Mouse (Mus musculus) cortical plate, adult 2 months (tissue): ENCODE data around the gene Zfp316. TPM values are rescaled to one million over a fixed set of nuclear protein-coding genes. Genes with fewer than 3 reads are reported as not detected.

Experiments
- H3K27ac ChIP-seq: fragments of 200-500 bp; 2 replicates; pipeline ENCODE4 v1.5.1; 2012; ENCODE audit warnings: low read length, control low read depth, inconsistent platforms; ENCODE audit not compliant: insufficient read depth
- H3K4me1 ChIP-seq: fragments of 200-500 bp; 2 replicates; pipeline ENCODE4 v1.6.1; 2011; ENCODE audit warnings: low read length; ENCODE audit not compliant: control insufficient read depth, insufficient read depth
- H3K4me3 ChIP-seq: fragments of 200-500 bp; 2 replicates; pipeline ENCODE4 v1.5.1; 2011; ENCODE audit warnings: mild to moderate bottlenecking, low read length, control low read depth; ENCODE audit not compliant: insufficient read depth
- CTCF ChIP-seq: fragments of 200-500 bp; IDR thresholded peaks from 2 replicates; pipeline ENCODE4 v1.5.1; 2011; ENCODE audit warnings: mild to moderate bottlenecking, control low read depth, low read length; ENCODE audit not compliant: insufficient read depth; ENCODE audit errors: extremely low read depth
- POLR2A ChIP-seq: fragments of 200-500 bp; IDR thresholded peaks from 2 replicates; pipeline ENCODE4 v1.6.1; 2011; ENCODE audit warnings: mild to moderate bottlenecking, low read length, control low read depth; ENCODE audit not compliant: insufficient read depth; ENCODE audit errors: extremely low read depth
- polyA plus RNA-seq: library from polyadenylated mRNA; depleted of rRNA; stranded (reverse); fragments of >200 nt; gene quantifications from 2 replicates; pipeline ENCODE4 v1.2.3, GENCODE M21; 2012; rRNA removed

The Zfp316 gene
- polyA plus RNA-seq: 13.9 and 15.8 TPM in 2 replicates

DNA sequence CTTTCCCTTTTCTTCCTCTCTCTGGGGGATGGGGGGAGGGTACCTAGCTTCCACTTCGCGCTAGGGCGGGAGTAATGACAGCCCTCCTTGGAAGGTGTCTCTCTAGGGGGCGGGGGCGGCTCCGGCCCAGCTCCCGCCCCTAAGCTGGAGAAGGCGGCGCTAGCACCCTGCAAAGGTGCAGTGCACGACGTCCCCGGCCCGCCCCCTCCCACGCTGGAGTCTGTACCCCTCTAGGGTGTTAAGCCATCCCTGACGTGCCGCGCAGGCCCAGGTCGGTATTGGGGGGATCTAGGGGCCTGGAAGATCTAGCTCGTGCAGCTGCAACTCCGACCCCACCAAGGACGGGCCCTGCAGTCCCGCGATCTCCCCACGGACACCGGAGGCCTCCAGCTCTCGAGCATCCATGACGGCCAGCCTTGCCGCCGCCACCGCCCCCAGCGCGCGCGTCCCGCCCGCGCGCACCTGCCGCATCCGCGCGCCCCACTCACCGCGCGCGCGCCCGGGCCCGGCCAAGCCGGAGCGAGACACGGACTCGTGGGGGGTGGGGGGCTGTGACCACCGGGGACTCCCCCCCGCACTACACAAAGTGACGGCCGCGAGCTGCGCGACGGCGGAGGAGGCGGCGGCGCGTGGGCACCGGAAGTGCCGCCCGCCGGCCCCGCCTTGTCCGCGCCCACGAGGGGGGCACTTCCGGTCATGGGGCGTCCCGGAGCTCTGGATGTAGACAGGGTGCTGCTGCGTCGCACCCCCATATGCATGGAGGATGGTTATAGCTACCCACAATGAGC lies at the start of gene Zfp316:
TSS of gene Zfp316 (minus strand) at position 660 of the 788 bp plus-strand sequence.
- Histone ChIP-seq H3K27ac (peak within 1 kb of the TSS; percentile 97), H3K4me1 (peaks cover 7% of the 10 kb centered on the region), H3K4me3 (peak within 1 kb of the TSS; percentile 75)
- TF ChIP-seq POLR2A: peak; percentile 90
- no peak for TF ChIP-seq CTCF

GRCm38 (mm10) chr5:143317288-143317610 lies 47.4 kb upstream of the Zfp316 start:
- H3K4me3 ChIP-seq: no peak overlapping the region
- no peak for TF ChIP-seq CTCF
- no peak for TF ChIP-seq POLR2A
- peaks cover 3% of the 10 kb centered on the region; the same call in 1 of the 2 replicates for H3K4me1 ChIP-seq
- no peak overlapping the region for H3K27ac ChIP-seq

DNA sequence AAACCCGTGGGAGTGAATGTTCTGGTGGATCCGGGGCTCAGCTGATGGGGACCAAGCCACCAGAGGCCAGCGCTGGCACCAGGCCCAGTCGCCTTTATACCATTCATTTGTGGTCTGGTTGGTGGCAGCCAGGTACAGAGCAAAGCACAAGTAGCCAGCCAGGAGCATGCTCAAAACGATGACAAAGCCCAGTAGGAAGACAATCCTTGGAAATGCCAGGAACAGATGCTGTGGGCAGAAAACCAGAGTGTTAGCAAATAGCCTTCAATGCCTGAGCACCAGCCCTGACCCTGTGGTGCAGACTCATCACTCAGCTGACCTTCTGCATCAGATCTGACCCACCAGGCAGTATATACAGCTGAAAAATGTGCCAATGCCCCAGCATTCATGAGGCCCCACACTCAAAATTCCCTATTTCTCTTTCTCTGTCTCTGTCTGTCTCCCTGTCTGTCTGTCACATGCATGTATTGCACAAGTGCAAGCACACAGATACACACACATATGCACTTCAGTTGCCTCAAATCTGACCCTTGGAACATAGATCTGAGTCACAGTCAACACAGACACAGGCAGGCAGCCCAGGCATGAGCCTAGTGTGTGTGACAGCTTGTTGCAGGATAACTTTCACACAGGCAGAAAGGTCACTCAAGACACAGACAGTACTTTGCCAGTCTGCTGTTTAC lies 46.9 kb upstream of the Zfp316 start:
- H3K27ac ChIP-seq: no peak overlapping the region
- H3K4me3 ChIP-seq: no peak overlapping the region
- TF ChIP-seq POLR2A (no peak), CTCF (no peak)
- peaks cover 3% of the 10 kb centered on the region; the same call in 1 of the 2 replicates for H3K4me1 ChIP-seq

DNA sequence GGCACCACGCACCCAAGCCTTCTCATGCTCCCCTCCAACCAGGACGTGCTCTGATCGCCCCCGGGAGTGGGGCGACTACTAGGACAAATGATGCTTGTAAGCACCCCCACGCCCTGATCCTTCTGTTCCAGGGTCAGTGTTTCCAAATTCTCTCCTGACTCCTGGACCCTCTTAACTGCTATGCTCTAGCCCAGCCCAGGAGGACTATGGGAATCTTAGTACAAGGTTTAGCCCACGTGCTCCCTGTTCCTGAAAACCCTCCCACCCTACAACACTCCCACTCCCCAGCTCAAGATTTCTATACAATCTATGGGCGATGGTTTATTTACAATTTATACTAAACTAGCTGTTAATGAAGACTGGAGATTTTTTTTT lies 45.7 kb upstream of the Zfp316 start:
- Histone ChIP-seq H3K4me1 (peaks cover 3% of the 10 kb centered on the region; the same call in 1 of the 2 replicates), H3K27ac (no peak overlapping the region), H3K4me3 (peak overlapping the region; percentile 99; the same call in 1 of the 2 replicates)
- no peak for TF ChIP-seq POLR2A
- no peak for TF ChIP-seq CTCF

GRCm38 (mm10) chr5:143314730-143315513 lies 45.1 kb upstream of the Zfp316 start, which contains the start of gene E130309D02Rik:
E130309D02Rik (minus strand) TSS chr5:143315360.
- Histone ChIP-seq H3K27ac (peak within 1 kb of the TSS; percentile 97), H3K4me3 (peak within 1 kb of the TSS; percentile 99), H3K4me1 (peaks cover 3% of the 10 kb centered on the region; the same call in 1 of the 2 replicates)
- TF ChIP-seq POLR2A (no peak), CTCF (peak; percentile 32)

DNA sequence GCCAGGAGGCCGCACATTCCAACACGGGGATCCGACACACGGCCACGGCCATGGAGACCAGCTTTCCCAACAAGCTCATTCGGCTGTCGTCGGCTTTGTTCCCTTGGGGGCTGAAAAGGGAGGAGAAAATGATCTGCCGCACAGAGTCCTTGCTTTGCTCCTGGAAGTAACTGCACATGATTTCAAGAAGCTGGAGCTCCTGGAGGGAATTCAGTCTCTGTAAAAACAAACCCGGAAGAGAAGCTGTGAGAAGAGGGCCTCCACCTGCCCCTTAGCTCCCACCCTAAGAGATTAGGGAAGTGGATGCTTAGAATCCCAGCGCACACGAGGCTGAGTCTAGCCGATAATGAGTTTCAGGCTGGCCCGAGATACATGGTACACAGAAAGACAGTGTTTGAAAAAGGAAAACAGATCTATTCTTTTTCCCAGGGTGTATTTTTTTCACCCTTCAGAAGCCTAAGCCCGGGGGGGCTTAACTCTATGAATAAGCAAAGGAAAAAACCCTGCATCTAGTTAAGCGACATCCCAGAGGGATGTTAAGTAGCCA lies 44.4 kb upstream of the Zfp316 start:
- H3K4me3 ChIP-seq: peak overlapping the region; percentile 99
- H3K4me1 ChIP-seq: peaks cover 3% of the 10 kb centered on the region; the same call in 1 of the 2 replicates
- TF ChIP-seq CTCF (no peak), POLR2A (no peak)
- peak overlapping the region; percentile 97 for H3K27ac ChIP-seq

DNA sequence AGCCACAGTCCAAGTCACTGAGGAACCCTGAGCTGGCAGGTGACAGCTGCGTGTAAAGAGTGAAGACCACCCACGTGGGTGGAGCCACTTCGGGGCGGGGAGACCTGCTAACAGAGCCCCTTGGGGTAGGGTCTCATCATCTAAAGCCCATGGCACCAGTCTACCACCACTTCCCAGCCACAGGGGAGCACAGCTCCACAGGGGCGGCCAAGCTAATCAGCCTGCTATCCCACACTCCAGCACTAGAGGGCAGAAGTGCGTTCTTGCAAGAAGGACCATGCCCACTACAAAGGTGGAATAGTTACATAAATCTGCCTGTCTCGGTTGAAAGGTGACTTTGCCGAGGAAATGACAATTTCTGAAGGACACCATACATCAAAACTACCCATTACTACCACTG lies 42.1 kb upstream of the Zfp316 start:
- TF ChIP-seq CTCF (peak; percentile 89), POLR2A (no peak)
- Histone ChIP-seq H3K4me3 (no peak overlapping the region), H3K4me1 (peaks cover 3% of the 10 kb centered on the region; the same call in 1 of the 2 replicates), H3K27ac (no peak overlapping the region)

DNA sequence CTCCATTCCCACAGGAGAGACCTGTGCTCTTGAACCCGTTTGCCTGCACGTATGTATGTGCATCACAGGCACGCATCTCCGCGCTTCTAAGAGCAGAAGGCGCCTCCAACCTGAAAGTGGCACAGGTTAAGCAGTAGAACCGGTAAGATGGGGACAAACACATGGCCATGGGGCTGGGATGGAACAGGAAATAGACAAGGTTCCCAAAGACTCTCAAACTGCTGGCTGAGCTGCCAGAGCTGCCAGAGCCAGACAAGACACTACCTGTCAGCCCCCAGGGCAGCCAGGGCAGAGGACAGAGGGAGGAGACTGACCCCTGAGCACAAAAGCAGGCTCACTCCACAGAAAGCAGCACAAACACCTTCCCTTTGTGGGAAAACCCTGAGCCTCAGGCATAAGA lies 40.1 kb upstream of the Zfp316 start:
- no peak overlapping the region for H3K27ac ChIP-seq

GRCm38 (mm10) chr5:143308825-143309224 lies 39.0 kb upstream of the Zfp316 start:
- no peak overlapping the region for H3K27ac ChIP-seq
- no peak overlapping the region for H3K4me3 ChIP-seq
- TF ChIP-seq POLR2A (no peak), CTCF (no peak)
- no peaks in the 10 kb centered on the region; the same call in 1 of the 2 replicates for H3K4me1 ChIP-seq

More for the DNA sequence above, 40.1 kb upstream of the Zfp316 start:
- H3K4me1 ChIP-seq: peaks cover 3% of the 10 kb centered on the region; the same call in 1 of the 2 replicates
- no peak overlapping the region for H3K4me3 ChIP-seq
- TF ChIP-seq POLR2A (no peak), CTCF (no peak)
